Mouse (Mus musculus) cortical plate, adult 2 months (tissue): ENCODE measurements around the gene Dennd4b.

ENCODE experiments used
- CTCF ChIP-seq: fragments of 200-500 bp; IDR thresholded peaks from 2 replicates; pipeline ENCODE4 v1.5.1; 2011; ENCODE audit warnings: mild to moderate bottlenecking, control low read depth, low read length; ENCODE audit not compliant: insufficient read depth; ENCODE audit errors: extremely low read depth
- POLR2A ChIP-seq: fragments of 200-500 bp; IDR thresholded peaks from 2 replicates; pipeline ENCODE4 v1.6.1; 2011; ENCODE audit warnings: mild to moderate bottlenecking, low read length, control low read depth; ENCODE audit not compliant: insufficient read depth; ENCODE audit errors: extremely low read depth

DNA sequence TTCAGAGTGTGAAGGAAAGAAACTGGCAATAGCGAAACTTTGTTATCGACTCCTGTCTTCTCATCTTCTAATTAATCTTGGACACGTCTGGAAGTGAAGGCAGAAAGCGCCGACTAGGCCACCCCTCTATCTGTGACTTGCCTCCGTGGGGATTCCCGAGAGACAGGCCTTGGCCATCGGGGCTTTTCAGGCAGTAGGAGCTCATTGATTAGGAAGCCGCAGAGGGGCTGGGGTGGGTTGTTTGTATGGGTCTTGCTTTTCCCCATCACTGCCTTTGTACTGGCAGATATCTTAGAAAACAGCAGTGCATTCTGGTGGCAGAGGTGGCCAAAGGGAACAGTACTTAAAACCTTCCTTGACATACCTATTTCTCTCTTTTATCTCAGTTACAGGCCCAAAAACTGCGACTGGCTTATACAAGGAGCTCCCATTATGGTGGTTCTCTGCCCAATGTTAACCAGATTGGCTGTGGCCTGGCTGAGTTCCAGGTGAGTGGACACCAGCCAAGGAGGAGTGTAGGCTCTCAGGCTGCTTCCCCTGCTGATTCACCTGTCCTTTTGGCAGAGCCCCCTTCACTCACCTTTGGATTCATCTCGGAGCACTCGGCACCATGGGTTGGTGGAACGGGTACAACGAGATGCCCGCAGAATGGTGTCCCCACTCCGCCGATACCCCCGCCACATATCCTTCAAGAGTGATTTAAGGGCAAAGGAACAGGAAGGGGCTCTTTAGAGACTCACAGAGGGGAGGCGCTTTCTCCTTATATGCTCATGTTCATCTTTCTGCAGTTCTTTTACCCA lies 8.1 kb upstream of the Dennd4b start:
- TF ChIP-seq CTCF (no peak), POLR2A (no peak)
